Mouse (Mus musculus) liver, embryonic 15.5 days (tissue): ENCODE measurements around the gene Rpf2. TPM values are rescaled to one million over a fixed set of nuclear protein-coding genes. Genes with fewer than 3 reads are reported as not detected.
A peak's percentile ranks its signal among the peaks of the same experiment; 100 is the strongest.

Source experiments
- ATAC-seq: fragments of 200-750 bp; cut with Nextera tagmentation; 2 replicates; pipeline ENCODE4 v1.8.0; 2017; ENCODE audit warnings: moderate number of reproducible peaks, mild to moderate bottlenecking, moderate library complexity; ENCODE audit not compliant: insufficient read depth
- H3K27ac ChIP-seq: fragments of 300-500 bp; sonication (generic); replicated peaks from 2 replicates; pipeline ENCODE4 v1.5.1; 2015; ENCODE audit warnings: mild to moderate bottlenecking, inconsistent platforms
- H3K27me3 ChIP-seq: fragments of 300-500 bp; sonication (generic); 2 replicates; pipeline ENCODE4 v1.6.1; 2015; ENCODE audit warnings: mild to moderate bottlenecking, inconsistent platforms
- H3K36me3 ChIP-seq: fragments of 300-500 bp; sonication (generic); replicated peaks from 2 replicates; pipeline ENCODE4 v1.6.1; 2015; ENCODE audit warnings: moderate library complexity, mild to moderate bottlenecking, inconsistent platforms
- H3K4me1 ChIP-seq: fragments of 300-500 bp; sonication (generic); replicated peaks from 2 replicates; pipeline ENCODE4 v1.6.1; 2015; ENCODE audit warnings: inconsistent platforms
- H3K4me2 ChIP-seq: fragments of 300-500 bp; sonication (generic); 2 replicates; pipeline ENCODE4 v1.6.1; 2015; ENCODE audit warnings: moderate library complexity, mild to moderate bottlenecking, inconsistent platforms
- H3K4me3 ChIP-seq: fragments of 300-500 bp; sonication (generic); replicated peaks from 2 replicates; pipeline ENCODE4 v1.5.1; 2015; ENCODE audit warnings: mild to moderate bottlenecking, inconsistent platforms
- H3K9ac ChIP-seq: fragments of 300-500 bp; sonication (generic); 2 replicates; pipeline ENCODE4 v1.6.1; 2015; ENCODE audit warnings: moderate library complexity, mild to moderate bottlenecking, inconsistent platforms
- H3K9me3 ChIP-seq: fragments of 300-500 bp; sonication (generic); replicated peaks from 2 replicates; pipeline ENCODE4 v1.6.1; 2016; ENCODE audit warnings: inconsistent platforms
- WGBS: fragments of 180-500 bp; shearing (Covaris S2); methylation state at CpG from one replicate; pipeline ENCODE4 v1.1.7; 2015; ENCODE audit warnings: mixed read lengths; ENCODE audit not compliant: insufficient replicate concordance; 5-methylcytosine and 5-hydroxymethylcytosine counted together
- polyA plus RNA-seq: library from polyadenylated mRNA; unstranded; fragments of >200 nt; fragmentation: Nextera tagmentation; extraction: Ambion mirVana; gene quantifications from 2 replicates; pipeline ENCODE4 v1.2.1, GENCODE M21; 2015

Gene Rpf2
- polyA plus RNA-seq, 1 experiment from 2014 or later, result 32.8 TPM

- Histone ChIP-seq H3K9me3 (no peaks in the 10 kb centered on the region), H3K9ac (peak overlapping the region; percentile 15; the same call in 1 of the 2 replicates), H3K4me3 (peak overlapping the region; percentile 30), H3K36me3 (no peaks in the 10 kb centered on the region), H3K27ac (no peak overlapping the region), H3K27me3 (peaks cover 60% of the 10 kb centered on the region), H3K4me2 (peak overlapping the region; percentile 60), H3K4me1 (peaks cover 29% of the 10 kb centered on the region)
- WGBS, result 12% methylated on average over 18 of the region's 18 CpGs
- no peak for ATAC-seq
Observed at GRCm38 (mm10) chr10:40192010-40192935, 54.6 kb downstream of the Rpf2 start.

- ATAC-seq, result no peak
- peak overlapping the region; percentile 60 for H3K4me2 ChIP-seq
- H3K4me1 ChIP-seq, result peaks cover 30% of the 10 kb centered on the region
- WGBS, result 17% methylated on average over 22 of the region's 22 CpGs
- H3K36me3 ChIP-seq, result no peaks in the 10 kb centered on the region
- H3K27ac ChIP-seq, result no peak overlapping the region
- peak overlapping the region; percentile 15; the same call in 1 of the 2 replicates for H3K9ac ChIP-seq
- peak overlapping the region; percentile 30 for H3K4me3 ChIP-seq
- peaks cover 61% of the 10 kb centered on the region for H3K27me3 ChIP-seq
- H3K9me3 ChIP-seq, result no peaks in the 10 kb centered on the region
Observed at GRCm38 (mm10) chr10:40191338-40191979, 55.4 kb downstream of the Rpf2 start.

- Histone ChIP-seq H3K4me2 (peak overlapping the region; percentile 60), H3K36me3 (no peaks in the 10 kb centered on the region)
- ATAC-seq, result no peak
Observed at GRCm38 (mm10) chr10:40190871-40191270, 56.0 kb downstream of the Rpf2 start.

GRCm38 (mm10) chr10:40189689-40190088 is 57.1 kb downstream of the Rpf2 start:
- ATAC-seq, result no peak
- peaks cover 65% of the 10 kb centered on the region for H3K27me3 ChIP-seq

More at GRCm38 (mm10) chr10:40190871-40191270, 56.0 kb downstream of the Rpf2 start:
- H3K27me3 ChIP-seq, result peaks cover 61% of the 10 kb centered on the region
- no peak overlapping the region for H3K4me3 ChIP-seq
- peaks cover 30% of the 10 kb centered on the region for H3K4me1 ChIP-seq
- no peak overlapping the region for H3K9ac ChIP-seq
- no peak overlapping the region for H3K27ac ChIP-seq
- 37% methylated on average over 8 of the region's 8 CpGs for WGBS
- no peaks in the 10 kb centered on the region for H3K9me3 ChIP-seq

GRCm38 (mm10) chr10:40188831-40189230 is 58.0 kb downstream of the Rpf2 start:
- whole genome bisulfite sequencing, result 58% methylated on average over 3 of the region's 3 CpGs
- Histone ChIP-seq H3K36me3 (no peaks in the 10 kb centered on the region), H3K4me3 (no peak overlapping the region), H3K9ac (no peak overlapping the region), H3K4me2 (no peak overlapping the region), H3K27ac (no peak overlapping the region), H3K9me3 (no peaks in the 10 kb centered on the region), H3K27me3 (peaks cover 63% of the 10 kb centered on the region), H3K4me1 (peaks cover 30% of the 10 kb centered on the region)
- no peak for ATAC-seq

More at GRCm38 (mm10) chr10:40189689-40190088, 57.1 kb downstream of the Rpf2 start:
- Histone ChIP-seq H3K4me3 (no peak overlapping the region), H3K27ac (no peak overlapping the region), H3K9me3 (no peaks in the 10 kb centered on the region), H3K4me2 (no peak overlapping the region), H3K36me3 (no peaks in the 10 kb centered on the region), H3K9ac (no peak overlapping the region), H3K4me1 (peaks cover 30% of the 10 kb centered on the region)
- WGBS, result 23% methylated on average over 2 of the region's 2 CpGs

- Histone ChIP-seq H3K36me3 (no peaks in the 10 kb centered on the region), H3K4me3 (no peak overlapping the region), H3K27ac (no peak overlapping the region), H3K27me3 (peaks cover 38% of the 10 kb centered on the region), H3K4me1 (peaks cover 12% of the 10 kb centered on the region), H3K4me2 (no peak overlapping the region), H3K9me3 (no peaks in the 10 kb centered on the region), H3K9ac (no peak overlapping the region)
- no peak for ATAC-seq
Observed at GRCm38 (mm10) chr10:40185956-40186355, 60.9 kb downstream of the Rpf2 start.

- WGBS, result 62% methylated on average over 2 of the region's 2 CpGs
- Histone ChIP-seq H3K27ac (no peak overlapping the region), H3K9ac (no peak overlapping the region), H3K4me1 (peaks cover 8% of the 10 kb centered on the region; the same call in 1 of the 2 replicates), H3K9me3 (no peaks in the 10 kb centered on the region), H3K27me3 (peaks cover 4% of the 10 kb centered on the region; the same call in 1 of the 2 replicates), H3K36me3 (no peaks in the 10 kb centered on the region), H3K4me2 (no peak overlapping the region), H3K4me3 (no peak overlapping the region)
- no peak for ATAC-seq
Observed at GRCm38 (mm10) chr10:40180011-40180410, 66.8 kb downstream of the Rpf2 start.

- no peaks in the 10 kb centered on the region for H3K9me3 ChIP-seq
- no peak overlapping the region for H3K9ac ChIP-seq
- ATAC-seq, result no peak
- H3K36me3 ChIP-seq, result no peaks in the 10 kb centered on the region
- no peak overlapping the region for H3K27ac ChIP-seq
- no peak overlapping the region for H3K4me3 ChIP-seq
- peaks cover 8% of the 10 kb centered on the region; the same call in 1 of the 2 replicates for H3K4me1 ChIP-seq
- no peaks in the 10 kb centered on the region; the same call in 1 of the 2 replicates for H3K27me3 ChIP-seq
- no peak overlapping the region for H3K4me2 ChIP-seq
- whole genome bisulfite sequencing, result 81% methylated on average over 5 of the region's 5 CpGs
Observed at GRCm38 (mm10) chr10:40179142-40179541, 67.7 kb downstream of the Rpf2 start.

- no peak overlapping the region for H3K9ac ChIP-seq
- H3K4me2 ChIP-seq, result no peak overlapping the region
- peaks cover 10% of the 10 kb centered on the region; the same call in 1 of the 2 replicates for H3K4me1 ChIP-seq
- H3K4me3 ChIP-seq, result no peak overlapping the region
- no peak overlapping the region for H3K27ac ChIP-seq
- H3K9me3 ChIP-seq, result no peaks in the 10 kb centered on the region
- peak; percentile 51; the same call in 1 of the 2 replicates for ATAC-seq
- H3K36me3 ChIP-seq, result no peaks in the 10 kb centered on the region
- H3K27me3 ChIP-seq, result no peaks in the 10 kb centered on the region
- WGBS, result 42% methylated on average over 6 of the region's 6 CpGs
Observed at GRCm38 (mm10) chr10:40177323-40177962, 69.4 kb downstream of the Rpf2 start.
